In genomic region chr13:28933375-28933774, GRCm38 (mm10) we compare ENCODE assay signal across 14 mouse cellular contexts. TPM values are rescaled to one million over a fixed set of nuclear protein-coding genes. Genes with fewer than 3 reads are reported as not detected.
DNase-seq lines count a peak whose midpoint lies in the region; ATAC-seq and TF ChIP-seq lines count a peak whose summit lies in the region.
"Had no signal": no experiment of that assay in that cellular context is flagged by ENCODE, and none has a peak within 500 bp of the region (broad histone marks: within the 10 kb centered on the region; RNA-seq: fewer than 3 reads in every experiment).

No protein-coding gene starts in this region.

- H3K4me2 ChIP-seq in hindbrain, postnatal 0 days (ENCODE audit: low read depth, low read length): no peak overlapping the region
- no peak overlapping the region for H3K4me2 ChIP-seq in hindbrain, embryonic 11.5 days (replicated peaks; ENCODE audit: low read depth, low read length)
- H3K4me2 ChIP-seq: lung, embryonic 14.5 days; midbrain, embryonic 11.5 days; neural tube, embryonic 12.5 days had no signal

- ATAC-seq in hindbrain, postnatal 0 days: no peak
- ATAC-seq in hindbrain, embryonic 11.5 days (ENCODE audit: low FRiP score): no peak
- ATAC-seq in frontal cortex, adult (ENCODE audit: low TSS enrichment): no peak
- ATAC-seq: intestine, embryonic 16.5 days had no signal

- peak; percentile 61 for DNase-seq in hindbrain, postnatal 0 days (ENCODE audit: low spot score)
- DNase-seq in hindbrain, embryonic 11.5 days (ENCODE audit: low spot score): no peak
- peak; percentile 59 for DNase-seq in NIH3T3 (ENCODE audit: low read depth)
- peak; percentile 61 for DNase-seq in gastrocnemius, postnatal 10 days
- DNase-seq in heart, postnatal 14 days: peak; percentile 81 to 83
- no peak for DNase-seq in cerebellum, adult 2 months
- no peak for DNase-seq in frontal cortex, postnatal 25 days (ENCODE audit: low spot score in 2 of 2)
- DNase-seq: cerebellum, adult 8-10 months; layer of hippocampus, postnatal 36 days; lung, embryonic 14.5 days had no signal

- no peak overlapping the region for H3K27ac ChIP-seq in hindbrain, postnatal 0 days
- no peak overlapping the region for H3K27ac ChIP-seq in hindbrain, embryonic 11.5 days (ENCODE audit: low read depth, low read length)
- no peak overlapping the region for H3K27ac ChIP-seq in cerebellum, adult 2 months (ENCODE audit: insufficient read depth, low read length)
- H3K27ac ChIP-seq: neural tube, embryonic 12.5 days had no signal

- no peak overlapping the region for H3K9ac ChIP-seq in hindbrain, postnatal 0 days (replicated peaks; ENCODE audit: low read length)
- no peak overlapping the region for H3K9ac ChIP-seq in hindbrain, embryonic 11.5 days (ENCODE audit: low read depth, low read length)
- H3K9ac ChIP-seq: lung, embryonic 14.5 days; neural tube, embryonic 12.5 days had no signal

- H3K4me3 ChIP-seq in hindbrain, postnatal 0 days (ENCODE audit: low read length): no peak overlapping the region
- H3K4me3 ChIP-seq in hindbrain, embryonic 11.5 days (ENCODE audit: low read depth, low read length): no peak overlapping the region
- H3K4me3 ChIP-seq in cerebellum, adult 2 months (replicated peaks; ENCODE audit: insufficient read depth, low read depth, low read length): no peak overlapping the region
- H3K4me3 ChIP-seq: neural tube, embryonic 12.5 days had no signal

- no peak for TF ChIP-seq CTCF in hindbrain, postnatal 0 days (IDR thresholded peaks at IDR 0.05; ENCODE audit: low read depth)
- no peak for TF ChIP-seq CTCF in cerebellum, adult 2 months (IDR thresholded peaks at IDR 0.05; ENCODE audit: borderline replicate concordance, insufficient read depth, low read depth, low read length)

- TF ChIP-seq POLR2A in cerebellum, adult 2 months (IDR thresholded peaks at IDR 0.05; ENCODE audit: borderline replicate concordance, insufficient read depth, low read length): no peak

- 73% methylated on average over 8 of the region's 8 CpGs for WGBS in hindbrain, postnatal 0 days
- WGBS in hindbrain, embryonic 11.5 days: 95% methylated on average over 8 of the region's 8 CpGs
- WGBS in cerebellum, adult 2 months: 33% methylated on average over 8 of the region's 8 CpGs

- no peaks in the 10 kb centered on the region for H3K9me3 ChIP-seq in hindbrain, postnatal 0 days (ENCODE audit: low read length)
- H3K9me3 ChIP-seq in hindbrain, embryonic 11.5 days (ENCODE audit: control insufficient read depth, low read length): no peaks in the 10 kb centered on the region
- H3K9me3 ChIP-seq: neural tube, embryonic 12.5 days had no signal

- H3K4me1 ChIP-seq in hindbrain, postnatal 0 days (ENCODE audit: insufficient read depth, low read length): no peaks in the 10 kb centered on the region
- H3K4me1 ChIP-seq in hindbrain, embryonic 11.5 days (replicated peaks; ENCODE audit: control insufficient read depth, insufficient read depth, low read length): no peaks in the 10 kb centered on the region
- H3K4me1 ChIP-seq in cerebellum, adult 2 months (ENCODE audit: control insufficient read depth, insufficient read depth, low read length): no peaks in the 10 kb centered on the region
- H3K4me1 ChIP-seq: neural tube, embryonic 12.5 days had no signal

- H3K27me3 ChIP-seq in hindbrain, postnatal 0 days (ENCODE audit: insufficient read depth, low read length): no peaks in the 10 kb centered on the region
- H3K27me3 ChIP-seq in hindbrain, embryonic 11.5 days (ENCODE audit: control insufficient read depth, insufficient read depth, low read length): no peaks in the 10 kb centered on the region
- no peaks in the 10 kb centered on the region for H3K27me3 ChIP-seq in cerebellum, adult 2 months (ENCODE audit: control insufficient read depth, insufficient read depth, low read length)
- H3K27me3 ChIP-seq: neural tube, embryonic 12.5 days had no signal

- intact Hi-C loops in heart, postnatal 14 days (cut with DNase I): loop anchor here (5.0 kb wide), 1 partner anchor 161 kb away; no protein-coding TSS in a partner anchor

- H3K36me3 ChIP-seq in hindbrain, postnatal 0 days (ENCODE audit: insufficient read depth, low read length): no peaks in the 10 kb centered on the region
- no peaks in the 10 kb centered on the region for H3K36me3 ChIP-seq in hindbrain, embryonic 11.5 days (ENCODE audit: control insufficient read depth, insufficient read depth, low read length)
- H3K36me3 ChIP-seq: neural tube, embryonic 12.5 days had no signal

RNA-seq across cellular contexts. Expression of gene Sox4, which starts 20.1 kb away (rescaled TPM):
- total RNA-seq in hindbrain, postnatal 0 days (2014; rRNA removed): 127 and 153 TPM in 2 replicates
- polyA plus RNA-seq in hindbrain, postnatal 0 days (2015; fragmentation: Nextera tagmentation; extraction: Ambion mirVana): 97.5 and 100 TPM in 2 replicates
- polyA plus RNA-seq in hindbrain, embryonic 11.5 days (2014; fragmentation: Nextera tagmentation; extraction: Ambion mirVana): 139 and 156 TPM in 2 replicates
- total RNA-seq in gastrocnemius, postnatal 10 days (2021): 10 to 100 TPM; 23.8 to 37.5 TPM
- 10 to 100 TPM; 31.2 to 34.1 TPM for total RNA-seq in heart, postnatal 14 days (2021)
- 4.2 and 4.7 TPM in 2 replicates for polyA plus RNA-seq in cerebellum, adult 2 months (2012; rRNA removed)

Comparison
In these comparisons a context has a peak if more than half of its experiments do, and no peak if none do; other contexts are left out.
1. DNase-seq: peak in hindbrain, postnatal 0 days (single experiment), NIH3T3 (single experiment), gastrocnemius, postnatal 10 days (single experiment) and heart, postnatal 14 days (2 of 2); none in hindbrain, embryonic 11.5 days (single experiment), cerebellum, adult 2 months (0 of 2) and frontal cortex, postnatal 25 days (0 of 2).